Mouse (Mus musculus) heart, embryonic 12.5 days (tissue): ENCODE results near the gene Snx3. TPM values are rescaled to one million over a fixed set of nuclear protein-coding genes. Genes with fewer than 3 reads are reported as not detected.

Source experiments
- ATAC-seq: fragments of 200-750 bp; cut with Nextera tagmentation; 2 replicates; pipeline ENCODE4 v1.8.0; 2017; ENCODE audit warnings: moderate TSS enrichment, moderate library complexity; ENCODE audit not compliant: insufficient number of reproducible peaks, low FRiP score
- H3K27ac ChIP-seq: fragments of 300-500 bp; sonication (generic); 2 replicates; pipeline ENCODE4 v1.5.1; 2016; ENCODE audit warnings: mild to moderate bottlenecking, moderate library complexity; ENCODE audit not compliant: poor library complexity, severe bottlenecking
- H3K27me3 ChIP-seq: fragments of 300-500 bp; sonication (generic); replicated peaks from 2 replicates; pipeline ENCODE4 v1.6.1; 2016; ENCODE audit warnings: mild to moderate bottlenecking, moderate library complexity
- H3K36me3 ChIP-seq: fragments of 300-500 bp; sonication (generic); 2 replicates; pipeline ENCODE4 v1.6.1; 2016; ENCODE audit warnings: mild to moderate bottlenecking, moderate library complexity
- H3K4me1 ChIP-seq: fragments of 300-500 bp; sonication (generic); replicated peaks from 2 replicates; pipeline ENCODE4 v1.6.1; 2016; ENCODE audit warnings: mild to moderate bottlenecking
- H3K4me2 ChIP-seq: fragments of 300-500 bp; sonication (generic); 2 replicates; pipeline ENCODE4 v1.6.1; 2016; ENCODE audit warnings: mild to moderate bottlenecking, moderate library complexity
- H3K4me3 ChIP-seq: fragments of 300-500 bp; sonication (generic); 2 replicates; pipeline ENCODE4 v1.5.1; 2016; ENCODE audit warnings: mild to moderate bottlenecking
- H3K9ac ChIP-seq: fragments of 300-500 bp; sonication (generic); 2 replicates; pipeline ENCODE4 v1.6.1; 2016; ENCODE audit warnings: mild to moderate bottlenecking, moderate library complexity
- H3K9me3 ChIP-seq: fragments of 300-500 bp; sonication (generic); replicated peaks from 2 replicates; pipeline ENCODE4 v1.6.1; 2016; ENCODE audit warnings: mild to moderate bottlenecking, moderate library complexity
- whole genome bisulfite sequencing: fragments of 180-500 bp; shearing (Covaris S2); methylation state at CpG from one replicate; pipeline ENCODE4 v1.1.7; 2016; 5-methylcytosine and 5-hydroxymethylcytosine counted together
- polyA plus RNA-seq: library from polyadenylated mRNA; unstranded; fragments of >200 nt; fragmentation: Nextera tagmentation; extraction: Ambion mirVana; gene quantifications from 2 replicates; pipeline ENCODE4 v1.2.1, GENCODE M21; 2016

The Snx3 gene
- polyA plus RNA-seq, 1 experiment from 2014 or later: 353 TPM

- Histone ChIP-seq H3K4me1 (peaks cover 29% of the 10 kb centered on the region), H3K27me3 (no peaks in the 10 kb centered on the region), H3K36me3 (peaks cover 30% of the 10 kb centered on the region), H3K9ac (no peak overlapping the region), H3K4me2 (no peak overlapping the region), H3K27ac (no peak overlapping the region), H3K9me3 (no peaks in the 10 kb centered on the region), H3K4me3 (no peak overlapping the region)
- peak; percentile 33; the same call in 1 of the 2 replicates for ATAC-seq
- WGBS: 77% methylated on average over 6 of the region's 6 CpGs
Observed at GRCm38 (mm10) chr10:42510141-42510540, 8.3 kb downstream of the Snx3 start.

- Histone ChIP-seq H3K4me2 (no peak overlapping the region), H3K9ac (no peak overlapping the region), H3K4me1 (peaks cover 29% of the 10 kb centered on the region), H3K27ac (no peak overlapping the region), H3K36me3 (peaks cover 31% of the 10 kb centered on the region), H3K9me3 (no peaks in the 10 kb centered on the region), H3K27me3 (no peaks in the 10 kb centered on the region), H3K4me3 (no peak overlapping the region)
- 64% methylated on average over 6 of the region's 6 CpGs for WGBS
- ATAC-seq: no peak; the same call in 1 of the 2 replicates
Observed at GRCm38 (mm10) chr10:42511184-42512135, 9.6 kb downstream of the Snx3 start.

GRCm38 (mm10) chr10:42514125-42514524, 12.3 kb downstream of the Snx3 start:
- Histone ChIP-seq H3K4me1 (peaks cover 20% of the 10 kb centered on the region), H3K4me3 (no peak overlapping the region), H3K27ac (no peak overlapping the region), H3K9ac (no peak overlapping the region), H3K9me3 (no peaks in the 10 kb centered on the region), H3K27me3 (no peaks in the 10 kb centered on the region), H3K4me2 (no peak overlapping the region), H3K36me3 (peaks cover 16% of the 10 kb centered on the region)
- no peak for ATAC-seq

GRCm38 (mm10) chr10:42518363-42518762, 16.5 kb downstream of the Snx3 start:
- Histone ChIP-seq H3K27me3 (no peaks in the 10 kb centered on the region), H3K4me1 (peaks cover 35% of the 10 kb centered on the region), H3K9me3 (no peaks in the 10 kb centered on the region), H3K36me3 (0 out of 2 replicates have a peak, but pooled peaks cover 2% of the 10 kb centered on the region), H3K27ac (no peak overlapping the region), H3K4me3 (no peak overlapping the region), H3K4me2 (no peak overlapping the region), H3K9ac (no peak overlapping the region)
- ATAC-seq: no peak
- WGBS: 52% methylated on average over 8 of the region's 8 CpGs

GRCm38 (mm10) chr10:42521315-42521981, 19.6 kb downstream of the Snx3 start:
- Histone ChIP-seq H3K36me3 (peaks cover 13% of the 10 kb centered on the region), H3K4me1 (peaks cover 38% of the 10 kb centered on the region), H3K27ac (peak overlapping the region; percentile 60; the same call in 1 of the 2 replicates), H3K4me3 (no peak overlapping the region), H3K9ac (no peak overlapping the region), H3K9me3 (no peaks in the 10 kb centered on the region), H3K27me3 (no peaks in the 10 kb centered on the region), H3K4me2 (no peak overlapping the region)
- ATAC-seq: peak; percentile 86
- WGBS: 23% methylated on average over 5 of the region's 5 CpGs

GRCm38 (mm10) chr10:42522912-42523311, 21.1 kb downstream of the Snx3 start:
- Histone ChIP-seq H3K9ac (no peak overlapping the region), H3K27ac (no peak overlapping the region; the same call in 1 of the 2 replicates), H3K4me1 (peaks cover 35% of the 10 kb centered on the region), H3K36me3 (peaks cover 24% of the 10 kb centered on the region), H3K4me2 (no peak overlapping the region), H3K9me3 (no peaks in the 10 kb centered on the region), H3K4me3 (no peak overlapping the region), H3K27me3 (no peaks in the 10 kb centered on the region)
- 65% methylated on average over 2 of the region's 2 CpGs for WGBS
- no peak for ATAC-seq

- Histone ChIP-seq H3K4me3 (no peak overlapping the region), H3K9me3 (no peaks in the 10 kb centered on the region), H3K4me1 (peaks cover 34% of the 10 kb centered on the region), H3K27ac (no peak overlapping the region), H3K9ac (no peak overlapping the region), H3K4me2 (no peak overlapping the region), H3K36me3 (peaks cover 32% of the 10 kb centered on the region), H3K27me3 (no peaks in the 10 kb centered on the region)
- WGBS: 88% methylated on average over 11 of the region's 11 CpGs
- no peak for ATAC-seq
Observed at GRCm38 (mm10) chr10:42523556-42524162, 21.8 kb downstream of the Snx3 start.

GRCm38 (mm10) chr10:42525682-42526081, 23.9 kb downstream of the Snx3 start:
- H3K4me3 ChIP-seq: no peak overlapping the region
- 87% methylated on average over 3 of the region's 3 CpGs for WGBS
- no peaks in the 10 kb centered on the region for H3K9me3 ChIP-seq
- no peak overlapping the region for H3K4me2 ChIP-seq
- H3K4me1 ChIP-seq: peaks cover 31% of the 10 kb centered on the region
- peaks cover 49% of the 10 kb centered on the region for H3K36me3 ChIP-seq
- ATAC-seq: no peak
- no peak overlapping the region for H3K27ac ChIP-seq
- no peaks in the 10 kb centered on the region for H3K27me3 ChIP-seq
- no peak overlapping the region for H3K9ac ChIP-seq

- Histone ChIP-seq H3K27me3 (no peaks in the 10 kb centered on the region), H3K4me3 (no peak overlapping the region), H3K9ac (no peak overlapping the region; the same call in 1 of the 2 replicates), H3K4me1 (peaks cover 26% of the 10 kb centered on the region), H3K4me2 (0 out of 2 replicates have a peak overlapping the region, but pooled peaks have one; percentile 16), H3K9me3 (no peaks in the 10 kb centered on the region), H3K36me3 (peaks cover 67% of the 10 kb centered on the region), H3K27ac (peak overlapping the region; percentile 61; the same call in 1 of the 2 replicates)
- WGBS: 76% methylated on average over 11 of the region's 11 CpGs
- ATAC-seq: peak; percentile 85
Observed at GRCm38 (mm10) chr10:42533836-42534453, 32.1 kb downstream of the Snx3 start.

- peaks cover 40% of the 10 kb centered on the region for H3K36me3 ChIP-seq
- peak overlapping the region; percentile 68 for H3K27ac ChIP-seq
- WGBS: 48% methylated on average over 9 of the region's 9 CpGs
- no peaks in the 10 kb centered on the region for H3K9me3 ChIP-seq
- H3K4me3 ChIP-seq: no peak overlapping the region
- peaks cover 26% of the 10 kb centered on the region for H3K4me1 ChIP-seq
- no peaks in the 10 kb centered on the region for H3K27me3 ChIP-seq
- H3K9ac ChIP-seq: no peak overlapping the region
- ATAC-seq: peak; percentile 86
- H3K4me2 ChIP-seq: no peak overlapping the region
Observed at GRCm38 (mm10) chr10:42537571-42538316, 35.9 kb downstream of the Snx3 start.
